Mouse (Mus musculus) layer of hippocampus, postnatal 36 days (tissue): ENCODE data around the gene Sntb2. TPM values are rescaled to one million over a fixed set of nuclear protein-coding genes. Genes with fewer than 3 reads are reported as not detected.
A peak's percentile ranks its signal among the peaks of the same experiment; 100 is the strongest.
"Not testable (repeated sequence)": the region's sequence is repeated elsewhere in the genome, so short reads cannot be mapped to it uniquely, and the experiment has no call there.

ENCODE experiments used
- DNase-seq, 2 experiments: peaks; one replicate each; pipeline ENCODE4 v3.0.0; 2022
- total RNA-seq, 2 experiments: library from RNA; stranded (reverse); gene quantifications; 2 replicates each; pipeline ENCODE4 v1.2.3; 2021

The Sntb2 gene
- total RNA-seq, 2 experiments from 2014 or later = 22.4 to 27.9 TPM

- DNase-seq = not testable (repeated sequence)
These were observed 38.0 kb downstream of the Sntb2 start for GRCm38 (mm10) chr8:106973526-106973925.

GRCm38 (mm10) chr8:106974754-106975153 is 39.2 kb downstream of the Sntb2 start:
- DNase-seq = no peak

- DNase-seq = no peak
These were observed 40.2 kb downstream of the Sntb2 start for GRCm38 (mm10) chr8:106975764-106976163.

- DNase-seq = no peak
These were observed 40.9 kb downstream of the Sntb2 start for GRCm38 (mm10) chr8:106976436-106976835.

GRCm38 (mm10) chr8:106978755-106979251 is 43.3 kb downstream of the Sntb2 start:
- peak in 1 of 2 experiments; percentile 17 for DNase-seq

- peak in 1 of 2 experiments; percentile 37 for DNase-seq
These were observed 49.9 kb downstream of the Sntb2 start for GRCm38 (mm10) chr8:106985404-106985821.

GRCm38 (mm10) chr8:106985951-106986350 is 50.4 kb downstream of the Sntb2 start:
- DNase-seq = no peak

GRCm38 (mm10) chr8:106987557-106987956 is 52.0 kb downstream of the Sntb2 start:
- DNase-seq = no peak

- peak in 1 of 2 experiments; percentile 26 for DNase-seq
These were observed 55.8 kb downstream of the Sntb2 start for GRCm38 (mm10) chr8:106991393-106991792.

GRCm38 (mm10) chr8:106996339-106996738 is 60.8 kb downstream of the Sntb2 start:
- DNase-seq = not testable (repeated sequence)

GRCm38 (mm10) chr8:106997416-106997815 is 61.9 kb downstream of the Sntb2 start:
- DNase-seq = no peak

- peak; percentile 45 to 60 for DNase-seq
These were observed 63.5 kb downstream of the Sntb2 start for GRCm38 (mm10) chr8:106999068-106999467.

GRCm38 (mm10) chr8:107002532-107002931 is 67.0 kb downstream of the Sntb2 start:
- DNase-seq = peak; percentile 83

- no peak for DNase-seq
These were observed 72.2 kb downstream of the Sntb2 start for GRCm38 (mm10) chr8:107007795-107008194.

- DNase-seq = no peak
These were observed 77.1 kb downstream of the Sntb2 start for GRCm38 (mm10) chr8:107012666-107013065.

GRCm38 (mm10) chr8:107014915-107015314 is 79.4 kb downstream of the Sntb2 start:
- DNase-seq = no peak

- no peak for DNase-seq
These were observed 87.9 kb downstream of the Sntb2 start for GRCm38 (mm10) chr8:107023479-107023878.

- no peak for DNase-seq
These were observed 93.8 kb downstream of the Sntb2 start for GRCm38 (mm10) chr8:107029310-107029709.

- DNase-seq = no peak
These were observed 94.5 kb downstream of the Sntb2 start for GRCm38 (mm10) chr8:107030058-107030457.

GRCm38 (mm10) chr8:107030650-107031576 is 95.4 kb downstream of the Sntb2 start, which contains the start of gene Vps4a:
Gene Vps4a (plus strand): TSS chr8:107031222.
- DNase-seq = peak; percentile 95

- no peak for DNase-seq
These were observed 96.1 kb downstream of the Sntb2 start for GRCm38 (mm10) chr8:107031577-107032090.

- DNase-seq = not testable (repeated sequence)
These were observed 98.1 kb downstream of the Sntb2 start for GRCm38 (mm10) chr8:107033609-107034008.

GRCm38 (mm10) chr8:107035641-107036040 is 100.1 kb downstream of the Sntb2 start:
- DNase-seq = no peak
